Mouse (Mus musculus) cerebellum, adult 2 months (tissue): ENCODE measurements around the gene Sv2b.

ENCODE experiments used
- CTCF ChIP-seq: fragments of 200-500 bp; IDR thresholded peaks from 2 replicates; pipeline ENCODE4 v1.5.1; 2011; ENCODE audit warnings: low read depth, mild to moderate bottlenecking, control low read depth, low read length, moderate library complexity, borderline replicate concordance; ENCODE audit not compliant: insufficient read depth
- POLR2A ChIP-seq: fragments of 200-500 bp; IDR thresholded peaks from 2 replicates; pipeline ENCODE4 v1.6.1; 2011; ENCODE audit warnings: low read length, control low read depth, borderline replicate concordance; ENCODE audit not compliant: insufficient read depth

DNA sequence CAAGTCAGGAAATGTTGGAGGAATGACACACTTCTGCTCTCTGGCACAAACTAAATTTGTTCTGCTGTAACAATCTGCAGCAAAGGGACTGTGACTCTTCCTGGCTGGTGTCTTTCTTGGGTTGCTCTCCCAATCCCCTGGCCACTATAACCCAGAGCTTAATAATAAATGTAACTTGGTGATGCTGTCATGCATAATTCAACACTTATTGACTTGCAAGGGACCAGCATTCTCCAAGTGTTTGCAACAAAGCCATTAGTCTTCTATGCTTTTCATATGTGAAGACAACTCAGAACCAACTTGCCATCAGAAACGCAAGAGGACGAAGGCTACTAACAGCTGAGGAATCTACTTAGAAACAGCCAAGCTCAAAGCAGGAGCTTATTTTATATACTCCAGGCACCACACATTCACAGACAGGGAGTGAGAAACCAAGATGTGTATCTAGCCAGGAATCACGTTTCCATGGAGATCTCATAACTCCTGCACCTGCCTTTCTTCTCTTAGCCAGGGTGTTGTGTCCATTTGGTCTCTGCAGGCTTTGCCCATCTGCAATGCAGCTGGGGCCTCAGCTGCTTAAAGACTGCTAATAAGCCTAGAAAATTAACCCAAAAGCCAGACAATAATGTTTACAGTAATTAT, 19.8 kb upstream of the Sv2b start:
- TF ChIP-seq CTCF, result no peak
- TF ChIP-seq POLR2A, result no peak
